Mouse (Mus musculus) small intestine, adult 2 months (tissue): ENCODE measurements around the gene Pard3. TPM values are rescaled to one million over a fixed set of nuclear protein-coding genes. Genes with fewer than 3 reads are reported as not detected.

Source experiments
- H3K27ac ChIP-seq: fragments of 200-500 bp; 2 replicates; pipeline ENCODE4 v1.5.1; 2012; ENCODE audit warnings: low read depth, low read length, control low read depth, inconsistent platforms; ENCODE audit not compliant: insufficient read depth
- H3K27me3 ChIP-seq: fragments of 200-500 bp; 2 replicates; pipeline ENCODE4 v1.6.1; 2012; ENCODE audit warnings: mild to moderate bottlenecking, moderate library complexity, low read length, inconsistent platforms; ENCODE audit not compliant: control insufficient read depth, insufficient read depth
- H3K36me3 ChIP-seq: fragments of 200-500 bp; 2 replicates; pipeline ENCODE4 v1.6.1; 2012; ENCODE audit warnings: mild to moderate bottlenecking, low read length, control low read depth, inconsistent platforms; ENCODE audit not compliant: control insufficient read depth, insufficient read depth
- H3K4me1 ChIP-seq: fragments of 200-500 bp; 2 replicates; pipeline ENCODE4 v1.6.1; 2012; ENCODE audit warnings: low read length, inconsistent platforms, mixed read lengths; ENCODE audit not compliant: control insufficient read depth, insufficient read depth, insufficient read length
- H3K4me3 ChIP-seq: fragments of 200-500 bp; 2 replicates; pipeline ENCODE4 v1.5.1; 2012; ENCODE audit warnings: low read depth, mild to moderate bottlenecking, control low read depth, inconsistent platforms, low read length, moderate library complexity
- CTCF ChIP-seq: fragments of 200-500 bp; IDR thresholded peaks from 2 replicates; pipeline ENCODE4 v1.5.1; 2012; ENCODE audit warnings: low read depth, mild to moderate bottlenecking, control low read depth, inconsistent platforms, low read length, moderate library complexity, mixed read lengths; ENCODE audit not compliant: insufficient replicate concordance, insufficient read length; ENCODE audit errors: extremely low read depth
- POLR2A ChIP-seq: fragments of 200-500 bp; IDR thresholded peaks from 2 replicates; pipeline ENCODE4 v1.6.1; 2012; ENCODE audit warnings: low read depth, mild to moderate bottlenecking, control low read depth, inconsistent platforms, low read length, moderate library complexity
- WGBS: fragments of 180-500 bp; shearing (Covaris S2); methylation state at CpG from one replicate; pipeline ENCODE4 v1.1.7; 2018; 5-methylcytosine and 5-hydroxymethylcytosine counted together
- polyA plus RNA-seq: library from polyadenylated mRNA; depleted of rRNA; stranded (reverse); fragments of >200 nt; gene quantifications from 2 replicates; pipeline ENCODE4 v1.2.3, GENCODE M21; 2012

Pard3 gene
- polyA plus RNA-seq, 1 experiment, result 52.9 TPM

DNA sequence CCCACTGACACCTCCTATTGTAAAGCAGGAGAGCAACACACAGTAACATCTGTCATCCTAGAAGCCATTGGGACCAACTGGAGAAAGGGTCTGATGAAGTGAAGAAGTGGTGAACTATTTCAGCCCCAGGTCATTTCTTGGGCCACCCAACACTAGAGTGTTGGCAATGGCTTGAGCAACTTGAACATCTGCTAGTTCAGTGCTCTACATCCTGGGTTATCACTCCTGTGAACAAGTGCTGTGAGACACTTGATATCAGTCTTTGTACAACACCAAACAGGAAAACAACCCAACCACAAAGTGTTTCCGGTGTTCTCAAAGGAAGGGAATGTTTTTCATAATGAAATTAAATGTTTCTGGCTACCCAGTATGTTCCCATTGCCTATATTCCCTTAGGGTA, 438.1 kb downstream of the Pard3 start:
- Histone ChIP-seq H3K27ac (no peak overlapping the region), H3K27me3 (no peaks in the 10 kb centered on the region), H3K4me1 (peaks cover 3% of the 10 kb centered on the region; the same call in 1 of the 2 replicates), H3K4me3 (no peak overlapping the region), H3K36me3 (no peaks in the 10 kb centered on the region)
- TF ChIP-seq POLR2A, result no peak
- TF ChIP-seq CTCF, result no peak
- WGBS, result 75% methylated on average over 1 of the region's 1 CpGs

DNA sequence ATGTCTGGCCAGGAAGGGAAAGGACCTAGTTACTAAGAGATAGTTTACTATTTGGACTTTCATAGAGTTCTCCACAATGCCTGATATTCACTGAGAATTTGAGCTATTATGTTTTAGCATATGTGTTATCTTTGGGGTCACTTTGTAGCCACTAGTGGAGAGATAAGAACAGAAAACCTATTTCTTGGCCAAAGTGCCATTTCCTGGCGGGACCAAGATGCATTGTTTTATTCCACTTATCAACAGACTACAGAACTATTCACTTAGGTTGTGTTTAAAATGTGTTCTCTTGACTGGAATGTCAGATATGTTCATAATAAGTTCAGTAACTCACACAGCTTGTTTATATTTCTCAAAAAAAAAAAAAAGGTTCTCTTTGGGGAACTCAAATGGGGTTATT, 441.6 kb downstream of the Pard3 start:
- Histone ChIP-seq H3K4me1 (peaks cover 3% of the 10 kb centered on the region; the same call in 1 of the 2 replicates), H3K36me3 (no peaks in the 10 kb centered on the region), H3K27ac (no peak overlapping the region), H3K4me3 (no peak overlapping the region), H3K27me3 (no peaks in the 10 kb centered on the region)
- TF ChIP-seq CTCF (no peak), POLR2A (no peak)
- WGBS, result 80% methylated on average over 1 of the region's 1 CpGs

DNA sequence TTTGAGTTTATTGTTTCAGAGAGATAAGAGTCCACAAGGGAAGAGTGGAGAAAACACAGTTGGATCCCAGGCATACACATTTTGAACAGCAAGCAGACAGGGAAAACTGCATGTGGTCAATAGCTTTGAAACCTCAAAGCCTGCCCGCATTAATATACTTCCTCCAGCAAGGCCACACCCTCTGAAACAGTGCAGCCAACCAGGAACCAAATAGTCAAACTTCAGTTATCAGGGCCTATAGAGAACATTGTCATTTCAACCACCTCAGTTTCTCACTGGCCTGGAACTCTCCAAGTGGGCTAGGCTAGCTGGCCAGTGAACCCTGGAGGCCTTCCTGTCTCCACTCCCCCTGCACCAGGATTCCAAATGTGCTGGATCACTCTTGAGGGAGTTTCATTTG, 442.6 kb downstream of the Pard3 start:
- no peaks in the 10 kb centered on the region for H3K27me3 ChIP-seq
- H3K36me3 ChIP-seq, result no peaks in the 10 kb centered on the region
- WGBS, result 71% methylated on average over 1 of the region's 1 CpGs
- no peak overlapping the region for H3K27ac ChIP-seq
- H3K4me1 ChIP-seq, result peaks cover 1% of the 10 kb centered on the region; the same call in 1 of the 2 replicates
- H3K4me3 ChIP-seq, result no peak overlapping the region
- TF ChIP-seq CTCF (no peak), POLR2A (no peak)

DNA sequence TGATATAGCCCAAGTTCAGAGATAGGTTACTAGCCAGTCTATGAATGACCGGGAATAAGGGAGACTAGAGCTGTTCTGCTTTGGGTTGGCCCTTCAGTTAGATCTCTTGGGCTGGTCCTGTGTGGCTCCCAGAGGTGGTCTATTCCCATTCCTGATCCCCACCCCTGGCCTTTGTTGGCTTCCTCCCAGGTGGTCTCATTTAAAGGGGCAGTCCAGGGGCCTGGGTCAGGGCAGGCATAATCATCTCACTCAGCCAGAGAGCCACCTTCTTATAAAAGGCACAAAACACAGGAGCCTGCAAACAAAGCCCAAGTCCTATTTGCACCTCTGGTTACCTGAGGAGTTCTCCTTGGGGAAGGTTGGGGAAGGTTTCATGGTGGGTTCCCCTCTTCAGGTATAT, 447.6 kb downstream of the Pard3 start:
- no peak overlapping the region for H3K4me3 ChIP-seq
- 100% methylated on average over 1 of the region's 1 CpGs for WGBS
- TF ChIP-seq CTCF (no peak), POLR2A (no peak)
- H3K4me1 ChIP-seq, result peaks cover 17% of the 10 kb centered on the region; the same call in 1 of the 2 replicates
- H3K27ac ChIP-seq, result no peak overlapping the region
- H3K36me3 ChIP-seq, result no peaks in the 10 kb centered on the region
- H3K27me3 ChIP-seq, result no peaks in the 10 kb centered on the region

DNA sequence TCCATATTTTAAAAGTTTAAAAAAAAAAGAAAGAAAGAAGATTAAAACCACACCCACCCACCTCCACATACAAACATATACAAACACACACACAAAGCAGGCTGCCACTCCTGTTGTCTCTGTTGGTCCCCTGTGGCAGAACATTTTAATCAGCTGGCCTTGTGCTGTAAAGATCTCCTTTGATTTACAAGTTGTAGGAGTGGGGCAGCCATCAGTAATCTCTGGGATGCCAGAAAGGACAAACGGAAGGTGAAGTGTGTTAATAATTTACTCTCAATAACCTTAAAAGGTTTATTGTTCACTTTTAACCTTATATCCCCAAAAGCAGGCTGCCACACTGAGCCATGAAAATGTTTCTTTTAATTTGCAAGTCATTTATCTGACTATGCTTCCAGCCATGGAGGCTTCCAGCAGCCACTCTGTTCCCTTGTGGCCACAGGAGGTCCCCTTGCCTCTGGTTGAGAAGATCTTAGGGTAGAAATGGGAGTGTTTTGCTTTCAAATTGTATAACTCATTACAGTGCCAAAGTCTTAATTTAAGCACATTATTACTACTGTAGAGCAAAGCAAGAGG, 448.4 kb downstream of the Pard3 start:
- H3K27ac ChIP-seq, result peak overlapping the region; percentile 64

DNA sequence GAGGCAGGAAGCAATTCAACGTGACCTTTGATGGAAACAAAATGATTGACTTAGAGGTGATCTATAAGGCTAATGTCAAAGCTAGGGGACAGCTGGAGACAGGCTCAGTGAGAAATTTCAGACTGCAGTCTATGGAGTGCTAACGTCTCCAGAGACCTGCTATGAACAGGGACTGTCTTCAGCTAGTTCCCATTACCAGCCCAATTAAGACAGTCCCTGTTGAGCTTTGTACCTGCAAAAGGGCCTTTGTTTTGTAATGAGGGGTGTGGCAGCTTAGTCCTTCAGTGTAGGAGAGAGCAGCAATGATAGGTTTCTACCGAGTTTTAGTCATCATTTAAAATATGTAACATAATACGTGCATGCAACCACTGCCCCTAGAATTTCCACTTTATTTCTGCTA, 448.9 kb downstream of the Pard3 start:
- WGBS, result 28% methylated on average over 4 of the region's 4 CpGs
- no peaks in the 10 kb centered on the region for H3K27me3 ChIP-seq
- TF ChIP-seq CTCF (no peak), POLR2A (no peak)
- H3K27ac ChIP-seq, result peak overlapping the region; percentile 64
- no peak overlapping the region for H3K4me3 ChIP-seq
- H3K36me3 ChIP-seq, result no peaks in the 10 kb centered on the region
- H3K4me1 ChIP-seq, result peaks cover 17% of the 10 kb centered on the region; the same call in 1 of the 2 replicates

More for the DNA sequence above, 448.4 kb downstream of the Pard3 start:
- Histone ChIP-seq H3K4me1 (peaks cover 17% of the 10 kb centered on the region; the same call in 1 of the 2 replicates), H3K27me3 (no peaks in the 10 kb centered on the region), H3K4me3 (no peak overlapping the region), H3K36me3 (no peaks in the 10 kb centered on the region)
- TF ChIP-seq POLR2A (no peak), CTCF (no peak)
- WGBS, result 31% methylated on average over 1 of the region's 1 CpGs

DNA sequence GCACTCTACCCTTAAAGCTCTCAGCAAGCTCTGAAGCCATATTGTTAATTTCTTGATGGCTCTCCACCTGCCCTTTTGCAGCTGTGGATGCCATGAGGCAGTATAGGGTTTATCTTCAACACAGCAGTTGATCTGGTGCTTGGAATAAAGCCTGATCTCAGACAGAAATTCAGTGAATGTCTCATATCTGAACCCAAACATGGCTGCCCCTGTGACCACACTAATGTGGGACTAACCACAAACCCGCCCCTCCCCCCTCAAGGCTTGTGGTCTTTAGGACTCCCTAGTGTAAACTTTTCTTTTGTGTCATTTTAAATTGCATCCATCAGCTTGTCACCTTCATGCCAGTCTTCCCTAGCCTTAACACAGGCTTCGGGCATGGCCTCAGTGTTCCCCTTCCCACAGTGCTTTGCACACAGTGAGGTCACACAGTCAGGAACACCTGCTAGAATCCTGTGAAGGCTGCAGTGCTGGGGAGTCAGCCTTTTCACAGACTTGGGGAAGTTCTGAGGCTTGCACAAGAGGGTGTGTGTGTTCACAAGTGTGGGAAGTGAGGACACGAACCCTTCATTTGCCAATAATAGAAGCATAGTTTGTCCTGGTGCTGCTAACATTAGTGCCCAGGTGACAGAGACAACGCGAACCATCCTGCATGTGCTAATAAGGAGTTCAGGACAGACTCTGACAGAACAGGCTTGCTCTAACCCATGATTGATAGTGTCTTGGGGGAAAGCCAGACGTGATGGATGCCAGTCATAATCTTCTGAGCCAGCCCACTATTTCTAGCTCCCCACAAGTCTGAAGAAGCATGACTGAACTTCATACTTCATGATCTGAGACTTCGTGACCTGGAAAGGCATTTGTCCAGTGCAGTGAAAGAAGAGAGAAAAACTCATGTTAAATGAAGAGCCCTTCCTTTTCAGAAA, 451.4 kb downstream of the Pard3 start:
- Histone ChIP-seq H3K27me3 (no peaks in the 10 kb centered on the region), H3K27ac (no peak overlapping the region), H3K36me3 (no peaks in the 10 kb centered on the region), H3K4me3 (no peak overlapping the region), H3K4me1 (peaks cover 17% of the 10 kb centered on the region; the same call in 1 of the 2 replicates)
- WGBS, result 63% methylated on average over 7 of the region's 7 CpGs
- TF ChIP-seq CTCF, result no peak
- no peak for TF ChIP-seq POLR2A
